Mouse (Mus musculus): Measurements from ENCODE around the gene D930048N14Rik.
"Not testable (repeated sequence)": the region's sequence is repeated elsewhere in the genome, so short reads cannot be mapped to it uniquely, and the experiment has no call there.

D930048N14Rik gene

GRCm38 (mm10) chr11:51650691-51651515, at the start of gene D930048N14Rik, which contains the start of gene N4bp3:
Gene D930048N14Rik, plus strand, starts transcription at chr11:51650954.
Gene N4bp3, minus strand, starts transcription at chr11:51650842.
- no peak for DNase-seq (ENCODE audit: low read depth)

- DNase-seq (ENCODE audit: low read depth) = no peak
Observed at GRCm38 (mm10) chr11:51602253-51602652, 48.5 kb upstream of the D930048N14Rik start.

- peak; percentile 96 for DNase-seq (ENCODE audit: low read depth)
Observed at GRCm38 (mm10) chr11:51605602-51606446, 44.9 kb upstream of the D930048N14Rik start.

GRCm38 (mm10) chr11:51606447-51607095, 44.2 kb upstream of the D930048N14Rik start, which contains the start of gene Hnrnpab:
Gene Hnrnpab, minus strand, starts transcription at chr11:51606847.
- DNase-seq (ENCODE audit: low read depth) = peak; percentile 98

- no peak for DNase-seq (ENCODE audit: low read depth)
Observed at GRCm38 (mm10) chr11:51607096-51607738, 43.5 kb upstream of the D930048N14Rik start.

GRCm38 (mm10) chr11:51609266-51609909, 41.4 kb upstream of the D930048N14Rik start:
- DNase-seq (ENCODE audit: low read depth) = no peak

GRCm38 (mm10) chr11:51609940-51610339, 40.8 kb upstream of the D930048N14Rik start:
- not testable (repeated sequence) for DNase-seq (ENCODE audit: low read depth)

- DNase-seq (ENCODE audit: low read depth) = no peak
Observed at GRCm38 (mm10) chr11:51614256-51614655, 36.5 kb upstream of the D930048N14Rik start.

- peak; percentile 76 for DNase-seq (ENCODE audit: low read depth)
Observed at GRCm38 (mm10) chr11:51615129-51615528, 35.6 kb upstream of the D930048N14Rik start.

GRCm38 (mm10) chr11:51615601-51616000, 35.2 kb upstream of the D930048N14Rik start:
- DNase-seq (ENCODE audit: low read depth) = peak; percentile 84

- DNase-seq (ENCODE audit: low read depth) = not testable (repeated sequence)
Observed at GRCm38 (mm10) chr11:51616113-51616512, 34.6 kb upstream of the D930048N14Rik start.

- DNase-seq (ENCODE audit: low read depth) = peak; percentile 82
Observed at GRCm38 (mm10) chr11:51617693-51618092, 33.1 kb upstream of the D930048N14Rik start.

- no peak for DNase-seq (ENCODE audit: low read depth)
Observed at GRCm38 (mm10) chr11:51618894-51619408, 31.8 kb upstream of the D930048N14Rik start.

- peak; percentile 99 for DNase-seq (ENCODE audit: low read depth)
Observed at GRCm38 (mm10) chr11:51619409-51620060, 31.2 kb upstream of the D930048N14Rik start, which contains the start of gene Nhp2. Gene Nhp2, plus strand, starts transcription at chr11:51619735.

GRCm38 (mm10) chr11:51620084-51620483, 30.7 kb upstream of the D930048N14Rik start:
- no peak for DNase-seq (ENCODE audit: low read depth)

- DNase-seq (ENCODE audit: low read depth) = no peak
Observed at GRCm38 (mm10) chr11:51621776-51622175, 29.0 kb upstream of the D930048N14Rik start.

- no peak for DNase-seq (ENCODE audit: low read depth)
Observed at GRCm38 (mm10) chr11:51622971-51623491, 27.7 kb upstream of the D930048N14Rik start.

- DNase-seq (ENCODE audit: low read depth) = no peak
Observed at GRCm38 (mm10) chr11:51625187-51625820, 25.4 kb upstream of the D930048N14Rik start.

GRCm38 (mm10) chr11:51627425-51627824, 23.3 kb upstream of the D930048N14Rik start:
- no peak for DNase-seq (ENCODE audit: low read depth)
